Mouse (Mus musculus): ENCODE measurements around the gene Bdnf. TPM values are rescaled to one million over a fixed set of nuclear protein-coding genes. Genes with fewer than 3 reads are reported as not detected.

Gene Bdnf
- polyA plus RNA-seq, 1 experiment from 2014 or later = 3.2 TPM

Other genes starting within 250 kb of the Bdnf start
- gene Lin7c, start 216.2 kb downstream of the Bdnf start, polyA plus RNA-seq (2015; fragmentation: Nextera tagmentation; extraction: Ambion mirVana) = 57.4 and 64.4 TPM in 2 replicates
- gene Lgr4, start 242.9 kb downstream of the Bdnf start, polyA plus RNA-seq (2015; fragmentation: Nextera tagmentation; extraction: Ambion mirVana) = 20.7 and 23.3 TPM in 2 replicates